Mouse (Mus musculus): ENCODE results near the gene Nlrp3. TPM values are rescaled to one million over a fixed set of nuclear protein-coding genes. Genes with fewer than 3 reads are reported as not detected.

Gene Nlrp3
- polyA plus RNA-seq, 1 experiment: 0.09 TPM

GRCm38 (mm10) chr11:59589496-59589895, 48.1 kb downstream of the Nlrp3 start:
- TF ChIP-seq POLR2A (IDR thresholded peaks at IDR 0.05; ENCODE audit: control insufficient read depth, low read depth, low read length): no peak
- TF ChIP-seq CTCF (IDR thresholded peaks at IDR 0.05; ENCODE audit: control insufficient read depth, insufficient read depth, insufficient replicate concordance, low read depth, low read length): no peak
- no peak overlapping the region for H3K4me3 ChIP-seq (ENCODE audit: control insufficient read depth, low read depth, low read length)
- H3K4me1 ChIP-seq (ENCODE audit: control insufficient read depth, insufficient read depth, low read length): no peaks in the 10 kb centered on the region
- H3K36me3 ChIP-seq (ENCODE audit: control insufficient read depth, insufficient read depth, low read length): no peaks in the 10 kb centered on the region
- H3K27ac ChIP-seq (ENCODE audit: control insufficient read depth, insufficient read depth, low read depth, low read length): no peak overlapping the region
- no peaks in the 10 kb centered on the region for H3K27me3 ChIP-seq (ENCODE audit: control insufficient read depth, insufficient read depth, low read length)

- H3K4me3 ChIP-seq (ENCODE audit: control insufficient read depth, low read depth, low read length): no peak within 1 kb of the TSS
- no peak within 1 kb of the TSS for H3K27ac ChIP-seq (ENCODE audit: control insufficient read depth, insufficient read depth, low read depth, low read length)
- TF ChIP-seq CTCF (IDR thresholded peaks at IDR 0.05; ENCODE audit: control insufficient read depth, insufficient read depth, insufficient replicate concordance, low read depth, low read length) (no peak), POLR2A (IDR thresholded peaks at IDR 0.05; ENCODE audit: control insufficient read depth, low read depth, low read length) (no peak)
- H3K36me3 ChIP-seq (ENCODE audit: control insufficient read depth, insufficient read depth, low read length): no peaks in the 10 kb centered on the region
- H3K27me3 ChIP-seq (ENCODE audit: control insufficient read depth, insufficient read depth, low read length): no peaks in the 10 kb centered on the region
- no peaks in the 10 kb centered on the region for H3K4me1 ChIP-seq (ENCODE audit: control insufficient read depth, insufficient read depth, low read length)
Measured at GRCm38 (mm10) chr11:59593189-59593588, 51.8 kb downstream of the Nlrp3 start, which contains the start of gene Olfr223. Gene Olfr223, minus strand, starts transcription at chr11:59593289.

GRCm38 (mm10) chr11:59596091-59596490, 54.7 kb downstream of the Nlrp3 start:
- no peak overlapping the region for H3K4me3 ChIP-seq (ENCODE audit: control insufficient read depth, low read depth, low read length)
- no peak overlapping the region for H3K27ac ChIP-seq (ENCODE audit: control insufficient read depth, insufficient read depth, low read depth, low read length)
- no peaks in the 10 kb centered on the region for H3K27me3 ChIP-seq (ENCODE audit: control insufficient read depth, insufficient read depth, low read length)
- TF ChIP-seq POLR2A (IDR thresholded peaks at IDR 0.05; ENCODE audit: control insufficient read depth, low read depth, low read length) (no peak), CTCF (IDR thresholded peaks at IDR 0.05; ENCODE audit: control insufficient read depth, insufficient read depth, insufficient replicate concordance, low read depth, low read length) (no peak)
- no peaks in the 10 kb centered on the region for H3K36me3 ChIP-seq (ENCODE audit: control insufficient read depth, insufficient read depth, low read length)
- H3K4me1 ChIP-seq (ENCODE audit: control insufficient read depth, insufficient read depth, low read length): no peaks in the 10 kb centered on the region

- no peaks in the 10 kb centered on the region for H3K36me3 ChIP-seq (ENCODE audit: control insufficient read depth, insufficient read depth, low read length)
- no peak overlapping the region for H3K27ac ChIP-seq (ENCODE audit: control insufficient read depth, insufficient read depth, low read depth, low read length)
- no peaks in the 10 kb centered on the region for H3K4me1 ChIP-seq (ENCODE audit: control insufficient read depth, insufficient read depth, low read length)
- no peak overlapping the region for H3K4me3 ChIP-seq (ENCODE audit: control insufficient read depth, low read depth, low read length)
- TF ChIP-seq POLR2A (IDR thresholded peaks at IDR 0.05; ENCODE audit: control insufficient read depth, low read depth, low read length): no peak
- no peak for TF ChIP-seq CTCF (IDR thresholded peaks at IDR 0.05; ENCODE audit: control insufficient read depth, insufficient read depth, insufficient replicate concordance, low read depth, low read length)
- H3K27me3 ChIP-seq (ENCODE audit: control insufficient read depth, insufficient read depth, low read length): no peaks in the 10 kb centered on the region
Measured at GRCm38 (mm10) chr11:59596950-59597349, 55.6 kb downstream of the Nlrp3 start.

- H3K4me3 ChIP-seq (ENCODE audit: control insufficient read depth, low read depth, low read length): no peak overlapping the region
- H3K4me1 ChIP-seq (ENCODE audit: control insufficient read depth, insufficient read depth, low read length): no peaks in the 10 kb centered on the region
- H3K36me3 ChIP-seq (ENCODE audit: control insufficient read depth, insufficient read depth, low read length): no peaks in the 10 kb centered on the region
- H3K27ac ChIP-seq (ENCODE audit: control insufficient read depth, insufficient read depth, low read depth, low read length): no peak overlapping the region
- no peak for TF ChIP-seq POLR2A (IDR thresholded peaks at IDR 0.05; ENCODE audit: control insufficient read depth, low read depth, low read length)
- H3K27me3 ChIP-seq (ENCODE audit: control insufficient read depth, insufficient read depth, low read length): no peaks in the 10 kb centered on the region
Measured at GRCm38 (mm10) chr11:59599211-59599610, 57.8 kb downstream of the Nlrp3 start.

GRCm38 (mm10) chr11:59600872-59601271, 59.5 kb downstream of the Nlrp3 start:
- Histone ChIP-seq H3K4me3 (ENCODE audit: control insufficient read depth, low read depth, low read length) (no peak overlapping the region), H3K36me3 (ENCODE audit: control insufficient read depth, insufficient read depth, low read length) (no peaks in the 10 kb centered on the region), H3K27ac (ENCODE audit: control insufficient read depth, insufficient read depth, low read depth, low read length) (no peak overlapping the region), H3K27me3 (ENCODE audit: control insufficient read depth, insufficient read depth, low read length) (no peaks in the 10 kb centered on the region), H3K4me1 (ENCODE audit: control insufficient read depth, insufficient read depth, low read length) (no peaks in the 10 kb centered on the region)
- TF ChIP-seq POLR2A (IDR thresholded peaks at IDR 0.05; ENCODE audit: control insufficient read depth, low read depth, low read length) (no peak), CTCF (IDR thresholded peaks at IDR 0.05; ENCODE audit: control insufficient read depth, insufficient read depth, insufficient replicate concordance, low read depth, low read length) (no peak)

GRCm38 (mm10) chr11:59602287-59602686, 60.9 kb downstream of the Nlrp3 start:
- no peaks in the 10 kb centered on the region for H3K27me3 ChIP-seq (ENCODE audit: control insufficient read depth, insufficient read depth, low read length)
- H3K4me3 ChIP-seq (ENCODE audit: control insufficient read depth, low read depth, low read length): no peak overlapping the region
- no peak for TF ChIP-seq CTCF (IDR thresholded peaks at IDR 0.05; ENCODE audit: control insufficient read depth, insufficient read depth, insufficient replicate concordance, low read depth, low read length)
- no peak for TF ChIP-seq POLR2A (IDR thresholded peaks at IDR 0.05; ENCODE audit: control insufficient read depth, low read depth, low read length)
- H3K36me3 ChIP-seq (ENCODE audit: control insufficient read depth, insufficient read depth, low read length): no peaks in the 10 kb centered on the region
- no peak overlapping the region for H3K27ac ChIP-seq (ENCODE audit: control insufficient read depth, insufficient read depth, low read depth, low read length)
- no peaks in the 10 kb centered on the region for H3K4me1 ChIP-seq (ENCODE audit: control insufficient read depth, insufficient read depth, low read length)

GRCm38 (mm10) chr11:59611646-59612045, 70.3 kb downstream of the Nlrp3 start:
- H3K4me1 ChIP-seq (ENCODE audit: control insufficient read depth, insufficient read depth, low read length): no peaks in the 10 kb centered on the region
- no peak overlapping the region for H3K27ac ChIP-seq (ENCODE audit: control insufficient read depth, insufficient read depth, low read depth, low read length)
- no peaks in the 10 kb centered on the region for H3K36me3 ChIP-seq (ENCODE audit: control insufficient read depth, insufficient read depth, low read length)
- TF ChIP-seq CTCF (IDR thresholded peaks at IDR 0.05; ENCODE audit: control insufficient read depth, insufficient read depth, insufficient replicate concordance, low read depth, low read length): no peak
- no peak for TF ChIP-seq POLR2A (IDR thresholded peaks at IDR 0.05; ENCODE audit: control insufficient read depth, low read depth, low read length)
- no peak overlapping the region for H3K4me3 ChIP-seq (ENCODE audit: control insufficient read depth, low read depth, low read length)
- H3K27me3 ChIP-seq (ENCODE audit: control insufficient read depth, insufficient read depth, low read length): no peaks in the 10 kb centered on the region
